Mouse (Mus musculus) heart, embryonic 15.5 days (tissue): Measurements from ENCODE around the gene Vasp. TPM values are rescaled to one million over a fixed set of nuclear protein-coding genes. Genes with fewer than 3 reads are reported as not detected.

ENCODE experiments used
- ATAC-seq: fragments of 200-750 bp; cut with Nextera tagmentation; replicated peaks from 2 replicates; pipeline ENCODE4 v1.8.0; 2017; ENCODE audit warnings: low read depth, moderate TSS enrichment; ENCODE audit not compliant: insufficient number of reproducible peaks, insufficient read depth, low FRiP score
- H3K27ac ChIP-seq: fragments of 300-500 bp; sonication (generic); 2 replicates; pipeline ENCODE4 v1.5.1; 2015; ENCODE audit warnings: mild to moderate bottlenecking, inconsistent platforms
- H3K27me3 ChIP-seq: fragments of 300-500 bp; sonication (generic); 2 replicates; pipeline ENCODE4 v1.6.1; 2015; ENCODE audit warnings: inconsistent platforms
- H3K36me3 ChIP-seq: fragments of 300-500 bp; sonication (generic); 2 replicates; pipeline ENCODE4 v1.6.1; 2015; ENCODE audit warnings: mild to moderate bottlenecking, inconsistent platforms
- H3K4me1 ChIP-seq: fragments of 300-500 bp; sonication (generic); replicated peaks from 2 replicates; pipeline ENCODE4 v1.6.1; 2015; ENCODE audit warnings: inconsistent platforms
- H3K4me2 ChIP-seq: fragments of 300-500 bp; sonication (generic); 2 replicates; pipeline ENCODE4 v1.6.1; 2015; ENCODE audit warnings: inconsistent platforms, mild to moderate bottlenecking, moderate library complexity
- H3K4me3 ChIP-seq: fragments of 300-500 bp; sonication (generic); 2 replicates; pipeline ENCODE4 v1.5.1; 2015; ENCODE audit warnings: mild to moderate bottlenecking, inconsistent platforms
- H3K9ac ChIP-seq: fragments of 300-500 bp; sonication (generic); 2 replicates; pipeline ENCODE4 v1.6.1; 2015; ENCODE audit warnings: mild to moderate bottlenecking, inconsistent platforms
- H3K9me3 ChIP-seq: fragments of 300-500 bp; sonication (generic); replicated peaks from 2 replicates; pipeline ENCODE4 v1.6.1; 2016; ENCODE audit warnings: inconsistent platforms
- WGBS: fragments of 180-500 bp; shearing (Covaris S2); methylation state at CpG from one replicate; pipeline ENCODE4 v1.1.7; 2015; ENCODE audit warnings: mixed read lengths; 5-methylcytosine and 5-hydroxymethylcytosine counted together
- polyA plus RNA-seq: library from polyadenylated mRNA; unstranded; fragments of >200 nt; fragmentation: Nextera tagmentation; extraction: Ambion mirVana; gene quantifications from 2 replicates; pipeline ENCODE4 v1.2.1, GENCODE M21; 2015

Vasp gene
- polyA plus RNA-seq, 1 experiment from 2014 or later, result 81.2 TPM

- peak overlapping the region; percentile 1; the same call in 1 of the 2 replicates for H3K9ac ChIP-seq
- 0 out of 2 replicates have a peak overlapping the region, but pooled peaks have one; percentile 55 for H3K4me3 ChIP-seq
- WGBS, result 50% methylated on average over 13 of the region's 13 CpGs
Measured at GRCm38 (mm10) chr7:19302264-19303045, 30.8 kb upstream of the Vasp start.

GRCm38 (mm10) chr7:19301461-19302263 lies 30.0 kb upstream of the Vasp start:
- Histone ChIP-seq H3K27me3 (peaks cover 51% of the 10 kb centered on the region), H3K4me3 (peak overlapping the region; percentile 55), H3K9me3 (no peaks in the 10 kb centered on the region), H3K4me1 (peaks cover 31% of the 10 kb centered on the region), H3K36me3 (no peaks in the 10 kb centered on the region), H3K27ac (no peak overlapping the region), H3K4me2 (peak overlapping the region; percentile 53), H3K9ac (peak overlapping the region; percentile 1)
- 12% methylated on average over 16 of the region's 16 CpGs for WGBS
- no peak for ATAC-seq

More at GRCm38 (mm10) chr7:19302264-19303045, 30.8 kb upstream of the Vasp start:
- ATAC-seq, result no peak
- H3K4me1 ChIP-seq, result peaks cover 31% of the 10 kb centered on the region
- peaks cover 56% of the 10 kb centered on the region for H3K27me3 ChIP-seq
- H3K27ac ChIP-seq, result no peak overlapping the region
- no peaks in the 10 kb centered on the region for H3K36me3 ChIP-seq
- H3K4me2 ChIP-seq, result peak overlapping the region; percentile 53
- H3K9me3 ChIP-seq, result no peaks in the 10 kb centered on the region

- H3K4me1 ChIP-seq, result peaks cover 31% of the 10 kb centered on the region
- no peaks in the 10 kb centered on the region for H3K36me3 ChIP-seq
- peak; percentile 68 for ATAC-seq
- no peaks in the 10 kb centered on the region for H3K9me3 ChIP-seq
- under 1% methylated on average over 29 of the region's 29 CpGs for WGBS
- peaks cover 42% of the 10 kb centered on the region for H3K27me3 ChIP-seq
- H3K4me3 ChIP-seq, result peak overlapping the region; percentile 55
- H3K27ac ChIP-seq, result peak overlapping the region; percentile 31; the same call in 1 of the 2 replicates
- H3K4me2 ChIP-seq, result peak overlapping the region; percentile 53
- H3K9ac ChIP-seq, result 0 out of 2 replicates have a peak overlapping the region, but pooled peaks have one; percentile 25
Measured at GRCm38 (mm10) chr7:19300501-19301421, 29.1 kb upstream of the Vasp start.

- Histone ChIP-seq H3K27me3 (peaks cover 26% of the 10 kb centered on the region), H3K4me2 (no peak overlapping the region), H3K4me3 (no peak overlapping the region), H3K9me3 (no peaks in the 10 kb centered on the region), H3K4me1 (peaks cover 22% of the 10 kb centered on the region), H3K9ac (no peak overlapping the region), H3K36me3 (no peaks in the 10 kb centered on the region), H3K27ac (no peak overlapping the region)
- WGBS, result 18% methylated on average over 3 of the region's 3 CpGs
- ATAC-seq, result no peak
Measured at GRCm38 (mm10) chr7:19299194-19299593, 27.6 kb upstream of the Vasp start.

- ATAC-seq, result no peak
- H3K4me1 ChIP-seq, result peaks cover 14% of the 10 kb centered on the region
- H3K27me3 ChIP-seq, result peaks cover 14% of the 10 kb centered on the region
- 80% methylated on average over 5 of the region's 5 CpGs for WGBS
- no peaks in the 10 kb centered on the region for H3K36me3 ChIP-seq
- H3K4me3 ChIP-seq, result no peak overlapping the region
- no peak overlapping the region for H3K9ac ChIP-seq
- H3K27ac ChIP-seq, result no peak overlapping the region
- H3K9me3 ChIP-seq, result no peaks in the 10 kb centered on the region
- no peak overlapping the region for H3K4me2 ChIP-seq
Measured at GRCm38 (mm10) chr7:19297794-19298193, 26.2 kb upstream of the Vasp start.

- no peaks in the 10 kb centered on the region for H3K36me3 ChIP-seq
- H3K4me3 ChIP-seq, result no peak overlapping the region
- no peak overlapping the region for H3K9ac ChIP-seq
- H3K27ac ChIP-seq, result no peak overlapping the region
- H3K4me1 ChIP-seq, result peaks cover 13% of the 10 kb centered on the region
- no peak overlapping the region for H3K4me2 ChIP-seq
- peaks cover 6% of the 10 kb centered on the region for H3K27me3 ChIP-seq
- no peaks in the 10 kb centered on the region for H3K9me3 ChIP-seq
- 86% methylated on average over 6 of the region's 6 CpGs for WGBS
- ATAC-seq, result no peak
Measured at GRCm38 (mm10) chr7:19297034-19297433, 25.4 kb upstream of the Vasp start.

- no peaks in the 10 kb centered on the region for H3K27me3 ChIP-seq
- ATAC-seq, result peak; percentile 43
- H3K4me3 ChIP-seq, result peak overlapping the region; percentile 42
- no peak overlapping the region for H3K27ac ChIP-seq
- H3K9me3 ChIP-seq, result no peaks in the 10 kb centered on the region
- H3K4me2 ChIP-seq, result peak overlapping the region; percentile 66
- 13% methylated on average over 20 of the region's 22 CpGs for WGBS
- no peaks in the 10 kb centered on the region for H3K36me3 ChIP-seq
- peaks cover 17% of the 10 kb centered on the region for H3K4me1 ChIP-seq
- H3K9ac ChIP-seq, result peak overlapping the region; percentile 38; the same call in 1 of the 2 replicates
Measured at GRCm38 (mm10) chr7:19295503-19296185, 24.0 kb upstream of the Vasp start.

GRCm38 (mm10) chr7:19290969-19291596 lies 19.5 kb upstream of the Vasp start:
- peak; percentile 77 for ATAC-seq
- Histone ChIP-seq H3K4me1 (peaks cover 18% of the 10 kb centered on the region), H3K36me3 (no peaks in the 10 kb centered on the region), H3K27me3 (0 out of 2 replicates have a peak, but pooled peaks cover 3% of the 10 kb centered on the region), H3K4me2 (peak overlapping the region; percentile 84), H3K4me3 (peak overlapping the region; percentile 57), H3K9ac (peak overlapping the region; percentile 53), H3K9me3 (no peaks in the 10 kb centered on the region), H3K27ac (peak overlapping the region; percentile 66)
- WGBS, result 0% methylated on average over 20 of the region's 20 CpGs

- WGBS, result 28% methylated on average over 4 of the region's 4 CpGs
- Histone ChIP-seq H3K9me3 (no peaks in the 10 kb centered on the region), H3K27me3 (peaks cover 44% of the 10 kb centered on the region), H3K4me1 (peaks cover 12% of the 10 kb centered on the region), H3K9ac (no peak overlapping the region), H3K4me2 (no peak overlapping the region), H3K36me3 (no peaks in the 10 kb centered on the region), H3K27ac (no peak overlapping the region), H3K4me3 (no peak overlapping the region)
- ATAC-seq, result no peak
Measured at GRCm38 (mm10) chr7:19284763-19285162, 13.1 kb upstream of the Vasp start.

GRCm38 (mm10) chr7:19283406-19283804 lies 11.8 kb upstream of the Vasp start:
- no peak for ATAC-seq
- Histone ChIP-seq H3K4me3 (0 out of 2 replicates have a peak overlapping the region, but pooled peaks have one; percentile 58), H3K27ac (no peak overlapping the region), H3K9ac (no peak overlapping the region), H3K4me1 (peaks cover 20% of the 10 kb centered on the region), H3K9me3 (no peaks in the 10 kb centered on the region), H3K36me3 (no peaks in the 10 kb centered on the region), H3K27me3 (peaks cover 58% of the 10 kb centered on the region), H3K4me2 (peak overlapping the region; percentile 98)
- WGBS, result 28% methylated on average over 14 of the region's 14 CpGs
